Mouse (Mus musculus): Measurements from ENCODE around the gene Ms4a18. TPM values are rescaled to one million over a fixed set of nuclear protein-coding genes. Genes with fewer than 3 reads are reported as not detected.

The Ms4a18 gene
- total RNA-seq, 2 experiments from 2014 or later: not detected

Other genes starting within 250 kb of the Ms4a18 start
- 1 to 10 TPM; 1.9 to 2.4 TPM for gene Cd6, start 188.0 kb downstream of the Ms4a18 start, total RNA-seq (2021)
- gene Slc15a3, start 178.3 kb downstream of the Ms4a18 start, total RNA-seq (2021): 1 to 10 TPM; 1.2 to 1.4 TPM
- gene Tmem132a, start 148.1 kb downstream of the Ms4a18 start, total RNA-seq (2021): 100 to 1,000 TPM; 233 to 258 TPM
- 10 to 100 TPM; 47.7 to 55.1 TPM for gene Tmem109, start 136.0 kb downstream of the Ms4a18 start, total RNA-seq (2021)
- 100 to 1,000 TPM; 207 to 211 TPM for gene Prpf19, start 122.8 kb downstream of the Ms4a18 start, total RNA-seq (2021)
- gene Zp1, start 97.4 kb downstream of the Ms4a18 start, total RNA-seq (2021): not detected
- under 1 TPM in 1 of 2 experiments, not detected in 1; 0.23 TPM for gene Ptgdr2, start 80.9 kb downstream of the Ms4a18 start, total RNA-seq (2021)
- 1 to 10 TPM; 6.7 to 7.9 TPM for gene Ccdc86, start 68.8 kb downstream of the Ms4a18 start, total RNA-seq (2021)
- not detected for gene Ms4a10, start 43.4 kb downstream of the Ms4a18 start, total RNA-seq (2021)
- gene Ms4a15, start 24.8 kb downstream of the Ms4a18 start, total RNA-seq (2021): not detected
- under 1 TPM in 1 of 2 experiments, not detected in 1; 0.46 TPM for gene Ms4a8a, start 63.1 kb upstream of the Ms4a18 start, total RNA-seq (2021)
- not detected for gene 1700017D01Rik, start 112.8 kb upstream of the Ms4a18 start, total RNA-seq (2021)
- not detected for gene 1700025F22Rik, start 147.3 kb upstream of the Ms4a18 start, total RNA-seq (2021)
- not detected for gene Ms4a13, start 178.7 kb upstream of the Ms4a18 start, total RNA-seq (2021)
- not detected for gene Ms4a12, start 214.4 kb upstream of the Ms4a18 start, total RNA-seq (2021)
- not detected for gene Ms4a1, start 248.2 kb upstream of the Ms4a18 start, total RNA-seq (2021)

All from left cerebral cortex, adult 18-20 months (tissue).